Mouse (Mus musculus): ENCODE data around the gene Samd11. TPM values are rescaled to one million over a fixed set of nuclear protein-coding genes. Genes with fewer than 3 reads are reported as not detected.

Samd11 gene
- polyA plus RNA-seq, 1 experiment, result 0.02 TPM

DNA sequence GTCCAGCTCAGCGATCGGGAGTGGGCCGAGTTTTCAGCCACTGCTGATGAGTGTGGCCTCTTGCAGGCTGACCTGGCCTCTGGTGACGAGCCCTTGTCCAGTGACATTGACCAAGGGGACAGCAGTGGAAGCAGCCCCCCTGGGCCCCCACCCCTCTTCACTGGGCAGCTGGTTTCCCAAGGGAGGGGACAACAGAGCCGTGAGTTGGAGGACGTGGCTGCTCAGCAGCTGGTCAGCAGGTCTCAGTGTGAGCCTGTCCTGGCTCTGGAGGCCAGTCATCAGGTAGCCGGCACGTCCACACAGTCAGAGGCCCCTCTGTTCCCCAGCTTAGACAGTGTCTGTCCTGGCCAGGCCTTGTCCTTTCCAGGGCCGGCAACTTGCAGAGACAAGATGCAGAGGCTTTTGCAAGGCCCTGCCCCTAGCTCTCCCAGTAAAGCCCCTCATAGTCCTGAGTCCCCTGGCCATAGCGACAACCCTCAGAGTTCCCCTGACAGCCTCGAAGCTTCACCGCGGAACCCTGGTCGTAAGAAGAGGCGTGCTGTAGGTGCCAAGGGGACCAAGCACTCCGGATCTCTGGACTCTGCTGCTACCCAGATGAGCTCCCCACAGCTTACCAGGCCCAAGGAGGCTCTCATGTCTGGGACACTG, 38.3 kb downstream of the Samd11 start:
- Histone ChIP-seq H3K36me3 (ENCODE audit: control insufficient read depth, insufficient read depth) (no peaks in the 10 kb centered on the region), H3ac (ENCODE audit: control insufficient read depth, insufficient read length) (no peak overlapping the region), H3K27me3 (ENCODE audit: control insufficient read depth, insufficient read depth, insufficient read length) (peaks cover 20% of the 10 kb centered on the region), H3K79me2 (ENCODE audit: control insufficient read depth, insufficient read depth) (no peaks in the 10 kb centered on the region), H3K4me2 (ENCODE audit: low read depth) (no peak overlapping the region), H3K4me3 (no peak overlapping the region)
- TF ChIP-seq MAX (IDR thresholded peaks at IDR 0.05; ENCODE audit: low read depth) (no peak), POLR2A (IDR thresholded peaks at IDR 0.05; ENCODE audit: insufficient read length, low read depth) (no peak), SRF (IDR thresholded peaks at IDR 0.05; ENCODE audit: control insufficient read depth, insufficient read length, low read depth) (no peak), MYOG (IDR thresholded peaks at IDR 0.05; ENCODE audit: control insufficient read depth in 1 of 3, insufficient read depth in 1 of 3, insufficient read length in 2 of 3, low read depth in 2 of 3) (no peak), TCF3 (IDR thresholded peaks at IDR 0.05; ENCODE audit: insufficient read length, low read depth) (no peak), USF1 (IDR thresholded peaks at IDR 0.05; ENCODE audit: low read depth) (no peak), REST (IDR thresholded peaks at IDR 0.05; ENCODE audit: insufficient read depth, insufficient read length) (no peak), TCF12 (IDR thresholded peaks at IDR 0.05; ENCODE audit: insufficient read depth, poor library complexity, severe bottlenecking) (no peak), MYOD1 (IDR thresholded peaks at IDR 0.05; ENCODE audit: control insufficient read depth in 1 of 3, insufficient read length in 2 of 3, low read depth in 2 of 3) (no peak)

DNA sequence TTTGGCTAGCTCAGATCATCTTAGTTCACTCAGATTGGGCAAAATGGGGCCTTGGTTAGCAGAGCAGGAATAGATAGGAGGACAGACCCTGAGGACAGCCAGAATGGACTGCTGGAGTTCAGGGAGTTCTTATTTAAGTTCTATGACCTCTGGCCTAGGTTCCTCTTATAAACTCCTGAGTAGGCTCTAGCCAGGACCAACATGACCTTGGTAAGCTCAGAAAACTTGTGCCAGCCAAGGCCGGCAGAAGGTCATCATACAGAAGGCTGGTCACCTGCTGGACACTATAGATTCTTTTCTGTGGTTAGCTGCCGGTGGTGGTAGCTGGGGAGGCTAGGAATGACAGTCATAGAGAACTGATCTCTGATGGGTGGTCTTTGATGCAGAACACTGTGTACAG, 39.3 kb downstream of the Samd11 start:
- no peak for TF ChIP-seq E2F4 (IDR thresholded peaks at IDR 0.05; ENCODE audit: insufficient read depth)
- no peak for TF ChIP-seq SRF (IDR thresholded peaks at IDR 0.05; ENCODE audit: control insufficient read depth, insufficient read length, low read depth)
- TF ChIP-seq MYOD1 (IDR thresholded peaks at IDR 0.05; ENCODE audit: control insufficient read depth in 1 of 3, insufficient read length in 2 of 3, low read depth in 2 of 3), result no peak
- no peak for TF ChIP-seq USF1 (IDR thresholded peaks at IDR 0.05; ENCODE audit: low read depth)
- TF ChIP-seq MYOG (IDR thresholded peaks at IDR 0.05; ENCODE audit: control insufficient read depth in 1 of 3, insufficient read depth in 1 of 3, insufficient read length in 2 of 3, low read depth in 2 of 3), result no peak
- no peak for TF ChIP-seq POLR2AphosphoS2 (IDR thresholded peaks at IDR 0.05; ENCODE audit: insufficient read length, low read depth)
- no peak for TF ChIP-seq MAX (IDR thresholded peaks at IDR 0.05; ENCODE audit: low read depth)
- no peak for TF ChIP-seq CEBPB (IDR thresholded peaks at IDR 0.05; ENCODE audit: insufficient read depth, poor library complexity, severe bottlenecking)
- no peak for TF ChIP-seq REST (IDR thresholded peaks at IDR 0.05; ENCODE audit: insufficient read depth, insufficient read length)
- no peak for TF ChIP-seq TCF3 (IDR thresholded peaks at IDR 0.05; ENCODE audit: insufficient read length, low read depth)
- TF ChIP-seq TCF12 (IDR thresholded peaks at IDR 0.05; ENCODE audit: insufficient read depth, poor library complexity, severe bottlenecking), result no peak
- TF ChIP-seq POLR2A (IDR thresholded peaks at IDR 0.05; ENCODE audit: insufficient read length, low read depth), result no peak
- Histone ChIP-seq H3K79me2 (ENCODE audit: control insufficient read depth, insufficient read depth) (no peaks in the 10 kb centered on the region), H3K4me3 (no peak overlapping the region), H3K36me3 (ENCODE audit: control insufficient read depth, insufficient read depth) (no peaks in the 10 kb centered on the region), H3K4me2 (ENCODE audit: low read depth) (no peak overlapping the region), H3K27me3 (ENCODE audit: control insufficient read depth, insufficient read depth, insufficient read length) (peaks cover 20% of the 10 kb centered on the region), H3ac (ENCODE audit: control insufficient read depth, insufficient read length) (no peak overlapping the region)

DNA sequence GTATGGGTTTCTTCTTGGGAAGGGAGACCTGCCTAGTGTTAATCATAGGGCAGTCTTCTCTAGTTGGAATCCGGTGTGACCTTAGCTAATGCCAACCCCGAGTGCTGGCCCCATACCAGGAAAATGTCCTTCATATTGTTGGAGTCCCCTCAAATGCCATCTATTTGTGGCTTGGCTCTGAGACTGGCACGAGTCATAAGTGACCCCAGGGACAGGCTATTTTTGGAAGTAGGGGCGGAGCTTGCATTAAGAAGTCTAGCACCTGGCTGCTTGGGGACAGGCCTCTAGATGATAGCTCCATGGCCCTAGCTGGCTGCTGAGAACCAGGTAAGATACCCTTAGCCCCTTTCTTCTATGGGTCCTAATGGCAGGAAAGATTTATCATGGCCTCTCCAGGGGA, 39.8 kb downstream of the Samd11 start, which contains the start of gene Perm1:
Perm1 (plus strand) TSS at position 220 of the 400 bp plus-strand sequence.
- Histone ChIP-seq H3K27me3 (ENCODE audit: control insufficient read depth, insufficient read depth, insufficient read length) (peaks cover 20% of the 10 kb centered on the region), H3K4me3 (no peak within 1 kb of the TSS), H3K36me3 (ENCODE audit: control insufficient read depth, insufficient read depth) (no peaks in the 10 kb centered on the region), H3K4me2 (ENCODE audit: low read depth) (no peak within 1 kb of the TSS), H3ac (ENCODE audit: control insufficient read depth, insufficient read length) (no peak within 1 kb of the TSS), H3K79me2 (ENCODE audit: control insufficient read depth, insufficient read depth) (no peaks in the 10 kb centered on the region)
- TF ChIP-seq E2F4 (IDR thresholded peaks at IDR 0.05; ENCODE audit: insufficient read depth) (no peak), MYOG (IDR thresholded peaks at IDR 0.05; ENCODE audit: control insufficient read depth in 1 of 3, insufficient read depth in 1 of 3, insufficient read length in 2 of 3, low read depth in 2 of 3) (no peak)

DNA sequence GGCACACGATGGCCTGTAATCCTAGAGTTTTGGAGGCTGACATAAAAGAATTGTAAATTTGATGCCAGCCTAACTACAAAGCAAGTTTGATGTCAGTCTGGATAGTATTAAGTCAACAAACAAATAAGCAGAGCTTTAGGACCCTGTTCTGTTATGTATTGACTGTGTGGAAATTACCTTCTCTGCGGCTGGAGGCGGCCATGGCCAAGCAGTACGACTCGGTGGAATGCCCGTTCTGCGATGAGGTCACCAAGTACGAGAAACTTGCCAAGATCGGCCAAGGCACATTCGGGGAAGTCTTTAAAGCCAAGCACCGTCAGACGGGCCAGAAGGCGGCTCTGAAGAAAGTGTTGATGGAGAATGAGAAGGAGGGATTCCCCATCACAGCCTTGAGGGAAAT, 42.3 kb downstream of the Samd11 start:
- H3K4me2 ChIP-seq (ENCODE audit: low read depth), result no peak overlapping the region
- H3ac ChIP-seq (ENCODE audit: control insufficient read depth, insufficient read length), result no peak overlapping the region
- TF ChIP-seq MYOD1 (IDR thresholded peaks at IDR 0.05; ENCODE audit: control insufficient read depth in 1 of 3, insufficient read length in 2 of 3, low read depth in 2 of 3) (no peak), MAX (IDR thresholded peaks at IDR 0.05; ENCODE audit: low read depth) (no peak), CEBPB (IDR thresholded peaks at IDR 0.05; ENCODE audit: insufficient read depth, poor library complexity, severe bottlenecking) (no peak), REST (IDR thresholded peaks at IDR 0.05; ENCODE audit: insufficient read depth, insufficient read length) (no peak), TCF3 (IDR thresholded peaks at IDR 0.05; ENCODE audit: insufficient read length, low read depth) (no peak), USF1 (IDR thresholded peaks at IDR 0.05; ENCODE audit: low read depth) (no peak), E2F4 (IDR thresholded peaks at IDR 0.05; ENCODE audit: insufficient read depth) (no peak), POLR2A (IDR thresholded peaks at IDR 0.05; ENCODE audit: insufficient read length, low read depth) (no peak), POLR2AphosphoS2 (IDR thresholded peaks at IDR 0.05; ENCODE audit: insufficient read length, low read depth) (no peak), TCF12 (IDR thresholded peaks at IDR 0.05; ENCODE audit: insufficient read depth, poor library complexity, severe bottlenecking) (no peak), SRF (IDR thresholded peaks at IDR 0.05; ENCODE audit: control insufficient read depth, insufficient read length, low read depth) (no peak), MYOG (IDR thresholded peaks at IDR 0.05; ENCODE audit: control insufficient read depth in 1 of 3, insufficient read depth in 1 of 3, insufficient read length in 2 of 3, low read depth in 2 of 3) (no peak)
- H3K4me3 ChIP-seq, result no peak overlapping the region
- no peaks in the 10 kb centered on the region for H3K36me3 ChIP-seq (ENCODE audit: control insufficient read depth, insufficient read depth)
- no peaks in the 10 kb centered on the region for H3K79me2 ChIP-seq (ENCODE audit: control insufficient read depth, insufficient read depth)
- H3K27me3 ChIP-seq (ENCODE audit: control insufficient read depth, insufficient read depth, insufficient read length), result peaks cover 12% of the 10 kb centered on the region

Data from myocyte (in vitro differentiated cells).